Mouse (Mus musculus): ENCODE measurements around the gene Aco2. TPM values are rescaled to one million over a fixed set of nuclear protein-coding genes. Genes with fewer than 3 reads are reported as not detected.
A peak's percentile ranks its signal among the peaks of the same experiment; 100 is the strongest.
"Not testable (repeated sequence)": the region's sequence is repeated elsewhere in the genome, so short reads cannot be mapped to it uniquely, and the experiment has no call there.

Aco2 gene
- total RNA-seq, 2 experiments from 2014 or later = 1,155 to 1,439 TPM

GRCm38 (mm10) chr15:81889175-81889574 is 17.1 kb downstream of the Aco2 start:
- no peak for TF ChIP-seq CTCF (IDR thresholded peaks at IDR 0.05)
- intact Hi-C loops (cut with DNase I) = no loop called here
- Histone ChIP-seq H3K27ac (peak overlapping the region; percentile 85), H3K4me3 (peak overlapping the region; percentile 17; the same call in 1 of the 2 replicates)
- peak; percentile 83 for DNase-seq

- Histone ChIP-seq H3K27ac (peak overlapping the region; percentile 85), H3K4me3 (peak overlapping the region; percentile 23; the same call in 1 of the 2 replicates)
- intact Hi-C loops (cut with DNase I) = no loop called here
- no peak for TF ChIP-seq CTCF (IDR thresholded peaks at IDR 0.05)
- no peak for DNase-seq
Observed at GRCm38 (mm10) chr15:81891140-81891802, 19.2 kb downstream of the Aco2 start.

- intact Hi-C loops (cut with DNase I) = no loop called here
- Histone ChIP-seq H3K4me3 (no peak overlapping the region), H3K27ac (peak overlapping the region; percentile 85)
- no peak for TF ChIP-seq CTCF (IDR thresholded peaks at IDR 0.05)
- DNase-seq = no peak
Observed at GRCm38 (mm10) chr15:81891822-81892580, 19.9 kb downstream of the Aco2 start.

- TF ChIP-seq CTCF (IDR thresholded peaks at IDR 0.05) = no peak
- intact Hi-C loops (cut with DNase I) = no loop called here
- H3K27ac ChIP-seq = peak overlapping the region; percentile 13
- DNase-seq = no peak
- no peak overlapping the region for H3K4me3 ChIP-seq
Observed at GRCm38 (mm10) chr15:81894002-81894401, 21.9 kb downstream of the Aco2 start.

- intact Hi-C loops (cut with DNase I) = no loop called here
- Histone ChIP-seq H3K27ac (peak overlapping the region; percentile 54; the same call in 1 of the 2 replicates), H3K4me3 (no peak overlapping the region)
- no peak for TF ChIP-seq CTCF (IDR thresholded peaks at IDR 0.05)
- no peak for DNase-seq
Observed at GRCm38 (mm10) chr15:81896407-81896806, 24.3 kb downstream of the Aco2 start.

GRCm38 (mm10) chr15:81897607-81898285 is 25.6 kb downstream of the Aco2 start:
- DNase-seq = no peak
- intact Hi-C loops (cut with DNase I) = no loop called here
- Histone ChIP-seq H3K27ac (peak overlapping the region; percentile 80), H3K4me3 (no peak overlapping the region)
- no peak for TF ChIP-seq CTCF (IDR thresholded peaks at IDR 0.05)

GRCm38 (mm10) chr15:81898751-81899150 is 26.6 kb downstream of the Aco2 start:
- H3K4me3 ChIP-seq = no peak overlapping the region
- intact Hi-C loops (cut with DNase I) = no loop called here
- peak overlapping the region; percentile 80 for H3K27ac ChIP-seq
- TF ChIP-seq CTCF (IDR thresholded peaks at IDR 0.05) = no peak
- DNase-seq = peak; percentile 72

GRCm38 (mm10) chr15:81904939-81905338 is 32.8 kb downstream of the Aco2 start:
- Histone ChIP-seq H3K27ac (peak overlapping the region; percentile 31; the same call in 1 of the 2 replicates), H3K4me3 (no peak overlapping the region)
- intact Hi-C loops (cut with DNase I) = loop anchor here (5.0 kb wide), 1 partner anchor 33 kb away; the partner anchor contains the start of genes Aco2 and Phf5a
- TF ChIP-seq CTCF (IDR thresholded peaks at IDR 0.05) = peak; percentile 86
- peak; percentile 79 for DNase-seq

GRCm38 (mm10) chr15:81907953-81908352 is 35.8 kb downstream of the Aco2 start:
- Histone ChIP-seq H3K4me3 (no peak overlapping the region), H3K27ac (no peak overlapping the region)
- TF ChIP-seq CTCF (IDR thresholded peaks at IDR 0.05) = no peak
- DNase-seq = no peak
- intact Hi-C loops (cut with DNase I) = loop anchor here (2.0 to 5.0 kb wide), 2 partner anchors 36 to 77 kb away; partner anchors contain the start of genes Aco2 and Phf5a

GRCm38 (mm10) chr15:81908767-81909166 is 36.7 kb downstream of the Aco2 start:
- DNase-seq, H3K27ac ChIP-seq, H3K4me3 ChIP-seq: not testable (repeated sequence)
- TF ChIP-seq CTCF (IDR thresholded peaks at IDR 0.05) = peak; percentile 52
- intact Hi-C loops (cut with DNase I) = loop anchor here (2.0 to 5.0 kb wide), 2 partner anchors 36 to 78 kb away; partner anchors contain the start of genes Aco2 and Phf5a

- peak; percentile 62 for DNase-seq
- TF ChIP-seq CTCF (IDR thresholded peaks at IDR 0.05) = no peak
- intact Hi-C loops (cut with DNase I) = no loop called here
- H3K4me3 ChIP-seq = peak overlapping the region; percentile 41; the same call in 1 of the 2 replicates
- H3K27ac ChIP-seq = peak overlapping the region; percentile 93
Observed at GRCm38 (mm10) chr15:81912498-81912897, 40.4 kb downstream of the Aco2 start.

GRCm38 (mm10) chr15:81914668-81915067 is 42.6 kb downstream of the Aco2 start:
- no peak for DNase-seq
- TF ChIP-seq CTCF (IDR thresholded peaks at IDR 0.05) = no peak
- Histone ChIP-seq H3K27ac (peak overlapping the region; percentile 93), H3K4me3 (no peak overlapping the region)
- intact Hi-C loops (cut with DNase I) = loop anchor here (5.0 kb wide), 1 partner anchor 172 kb away; no protein-coding TSS in a partner anchor

Data from gastrocnemius, adult 2 months (tissue).